Mouse (Mus musculus) Muller cell, postnatal 12 days (primary cell): Measurements from ENCODE around the gene Gm3239.
"Not testable (repeated sequence)": the region's sequence is repeated elsewhere in the genome, so short reads cannot be mapped to it uniquely, and the experiment has no call there.

Experiments used
- DNase-seq: peaks from one replicate; pipeline ENCODE4 v3.0.0-alpha.2; 2015; ENCODE audit errors: inconsistent ontology term

Gm3239 gene

GRCm38 (mm10) chr14:4663892-4664291, at the start of gene Gm3239:
Gm3239 (plus strand) TSS chr14:4664192.
- not testable (repeated sequence) for DNase-seq

- not testable (repeated sequence) for DNase-seq
Observed at GRCm38 (mm10) chr14:4632052-4632451, 31.9 kb upstream of the Gm3239 start, which contains the start of gene Gm8159. Gm8159 (plus strand) TSS chr14:4632352.

DNA sequence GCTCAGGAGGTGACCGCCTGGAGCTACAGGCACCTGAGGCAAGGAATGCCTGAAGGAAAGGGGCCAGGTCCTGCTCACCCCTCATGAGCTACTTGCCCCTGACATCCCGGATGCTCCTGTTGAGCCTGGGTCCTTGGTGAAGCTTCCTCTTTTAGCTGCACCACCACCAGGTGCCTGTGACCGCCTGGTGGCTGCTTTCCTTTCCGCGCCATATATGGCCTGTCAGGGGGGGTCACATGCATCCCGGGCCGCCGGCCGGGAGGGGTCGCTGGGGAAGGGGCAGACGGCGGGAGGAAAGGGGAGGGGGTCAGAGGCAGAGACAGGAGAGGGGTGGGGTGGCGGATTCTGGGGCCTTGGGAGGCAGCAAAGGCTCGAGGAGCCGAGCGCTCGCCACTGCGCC, 14.7 kb upstream of the Gm3239 start:
- DNase-seq = not testable (repeated sequence)

- DNase-seq = not testable (repeated sequence)
Observed at GRCm38 (mm10) chr14:4650324-4650723, 13.7 kb upstream of the Gm3239 start.

DNA sequence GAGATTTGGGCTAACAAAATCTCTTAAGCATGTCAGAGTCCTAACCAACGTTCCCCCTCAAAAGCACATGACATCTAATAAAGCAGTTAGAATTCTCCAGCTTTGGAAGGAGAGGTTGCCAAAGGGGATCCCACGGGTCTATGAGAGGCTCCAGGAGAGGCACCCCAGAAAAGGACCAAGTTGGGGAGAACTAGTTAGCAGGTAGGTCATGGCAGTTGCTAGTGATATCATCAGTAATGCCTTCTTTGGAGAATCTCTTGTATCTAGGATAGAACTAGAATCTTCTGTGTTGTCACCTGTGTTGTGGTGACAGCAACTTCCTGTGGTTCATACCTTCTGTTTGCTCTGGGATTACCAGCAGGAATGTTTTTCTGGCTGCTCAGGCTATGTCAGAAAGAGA, 44.9 kb downstream of the Gm3239 start, which contains the start of gene Gm7876:
Gene Gm7876 (plus strand): TSS at position 301 of the 400 bp plus-strand sequence.
- not testable (repeated sequence) for DNase-seq
